Mouse (Mus musculus): ENCODE measurements at regions not wholly inside any gene's neighbourhood (a gene's known extent, or its start where the extent isn't known, plus 50 kb on each side); places are given as distances from the start of the nearest gene placed in this dataset.
A peak's percentile ranks its signal among the peaks of the same experiment; 100 is the strongest.

DNA sequence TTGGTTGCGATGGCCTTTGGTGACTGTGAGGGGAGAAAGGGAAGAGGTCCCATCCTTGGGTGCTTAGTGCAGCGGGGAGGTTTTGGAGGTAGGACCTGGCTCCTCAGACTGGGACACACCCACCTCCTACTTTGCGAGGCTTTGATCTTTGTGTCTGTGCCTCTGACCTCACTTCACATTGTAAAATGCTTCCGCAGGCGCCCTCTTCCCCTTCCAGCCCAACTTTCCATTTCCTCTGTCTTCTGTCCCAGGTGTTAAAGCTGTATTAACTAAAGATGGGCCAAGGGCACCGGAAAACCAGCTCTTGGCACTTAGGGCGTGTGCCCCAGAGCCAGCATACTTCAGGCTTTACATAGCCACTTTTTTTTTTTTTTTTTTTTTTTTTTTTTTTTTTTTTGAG is 70.3 kb downstream of the Zfp281 start:
- H3K27me3 ChIP-seq (ENCODE audit: control insufficient read depth, insufficient read depth, low read length) = no peaks in the 10 kb centered on the region

DNA sequence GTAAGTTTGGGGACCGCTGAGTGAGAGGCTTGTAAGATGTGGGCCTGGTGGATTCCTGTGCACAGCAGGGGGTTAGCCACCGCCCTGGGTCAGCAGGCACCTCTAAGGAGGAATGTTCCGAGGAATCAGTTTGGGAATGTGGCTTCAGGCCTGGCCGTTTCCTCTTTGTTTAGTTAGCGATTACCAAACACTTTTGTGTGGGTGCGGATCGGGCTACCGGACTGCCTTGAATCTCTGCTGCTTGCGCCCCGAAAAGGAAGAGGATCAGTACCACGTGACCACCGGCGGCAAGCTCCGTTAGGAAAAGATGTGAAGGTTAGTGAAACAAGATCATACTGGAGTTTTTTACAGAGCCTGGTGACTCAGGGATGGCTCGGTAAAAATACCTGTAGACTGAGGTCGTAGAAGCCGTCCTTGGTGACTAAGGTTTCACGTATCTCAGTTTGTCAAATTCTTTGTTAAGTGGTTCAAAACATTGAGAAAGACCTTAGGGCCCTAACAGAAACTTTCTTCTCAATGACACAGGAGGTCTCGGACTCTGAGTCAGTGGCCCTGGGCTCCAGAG is 71.5 kb downstream of the Zfp281 start:
- Histone ChIP-seq H3K9me3 (replicated peaks; ENCODE audit: control insufficient read depth, low read length) (no peaks in the 10 kb centered on the region), H3K9ac (ENCODE audit: low read length) (peak overlapping the region; percentile 36), H3K4me1 (ENCODE audit: control insufficient read depth, insufficient read depth, low read length) (peaks cover 12% of the 10 kb centered on the region), H3K4me2 (ENCODE audit: low read depth, low read length) (peak overlapping the region; percentile 60), H3K27ac (ENCODE audit: low read length) (no peak overlapping the region), H3K36me3 (ENCODE audit: control insufficient read depth, insufficient read depth) (no peaks in the 10 kb centered on the region), H3K4me3 (ENCODE audit: low read length) (peak overlapping the region; percentile 25), H3K27me3 (ENCODE audit: control insufficient read depth, insufficient read depth, low read length) (no peaks in the 10 kb centered on the region)
- 16% methylated on average over 19 of the region's 19 CpGs for WGBS
- no peak for ATAC-seq (replicated peaks; ENCODE audit: extremely low read depth, insufficient read depth, low FRiP score)

More for the DNA sequence above, 70.3 kb downstream of the Zfp281 start:
- no peaks in the 10 kb centered on the region for H3K36me3 ChIP-seq (ENCODE audit: control insufficient read depth, insufficient read depth)
- WGBS = 67% methylated on average over 7 of the region's 7 CpGs
- no peak overlapping the region for H3K9ac ChIP-seq (ENCODE audit: low read length)
- no peaks in the 10 kb centered on the region for H3K9me3 ChIP-seq (replicated peaks; ENCODE audit: control insufficient read depth, low read length)
- H3K4me3 ChIP-seq (ENCODE audit: low read length) = no peak overlapping the region
- peaks cover 12% of the 10 kb centered on the region for H3K4me1 ChIP-seq (ENCODE audit: control insufficient read depth, insufficient read depth, low read length)
- ATAC-seq (replicated peaks; ENCODE audit: extremely low read depth, insufficient read depth, low FRiP score) = no peak
- no peak overlapping the region for H3K27ac ChIP-seq (ENCODE audit: low read length)
- no peak overlapping the region for H3K4me2 ChIP-seq (ENCODE audit: low read depth, low read length)

DNA sequence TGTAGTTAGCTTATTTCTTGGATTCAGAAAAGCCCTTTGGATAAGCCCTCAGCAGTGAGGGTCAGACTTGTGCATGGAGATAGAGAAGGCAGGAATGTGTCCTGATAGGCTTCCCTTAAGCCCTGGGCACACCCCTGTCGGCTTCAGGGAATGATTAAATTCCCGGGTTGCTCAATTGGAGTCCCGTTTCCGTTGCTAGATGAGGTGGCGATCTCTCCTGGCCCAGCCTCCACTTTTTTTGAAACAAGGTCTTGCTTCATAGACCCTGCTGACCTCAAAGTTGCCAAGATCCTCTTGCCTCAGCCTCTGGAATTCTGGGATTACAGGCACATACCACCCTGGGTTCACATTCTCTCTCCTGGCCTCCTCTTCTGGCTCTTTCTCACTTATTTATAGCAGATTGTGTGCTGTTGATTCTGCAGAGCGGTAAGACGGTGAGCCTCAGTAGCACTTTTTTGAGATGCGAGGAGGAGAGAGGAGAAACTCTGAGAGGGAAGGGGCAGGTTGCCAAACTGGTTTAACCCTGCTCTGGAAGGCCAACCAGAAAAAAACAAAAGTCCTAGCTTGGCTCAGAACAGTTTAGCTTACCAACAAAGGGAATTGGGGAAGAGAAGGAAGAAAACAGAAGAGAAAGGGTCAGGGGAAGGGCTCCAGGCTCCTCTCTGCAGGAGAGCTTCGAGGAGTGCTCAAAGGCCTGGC is 73.9 kb downstream of the Zfp281 start:
- Histone ChIP-seq H3K9ac (ENCODE audit: low read length) (no peak overlapping the region), H3K36me3 (ENCODE audit: control insufficient read depth, insufficient read depth) (no peaks in the 10 kb centered on the region), H3K27ac (ENCODE audit: low read length) (no peak overlapping the region; the same call in 1 of the 2 replicates), H3K9me3 (replicated peaks; ENCODE audit: control insufficient read depth, low read length) (no peaks in the 10 kb centered on the region), H3K4me2 (ENCODE audit: low read depth, low read length) (peak overlapping the region; percentile 1; the same call in 1 of the 2 replicates), H3K27me3 (ENCODE audit: control insufficient read depth, insufficient read depth, low read length) (no peaks in the 10 kb centered on the region), H3K4me1 (ENCODE audit: control insufficient read depth, insufficient read depth, low read length) (peaks cover 12% of the 10 kb centered on the region), H3K4me3 (ENCODE audit: low read length) (no peak overlapping the region)
- 11% methylated on average over 9 of the region's 9 CpGs for WGBS
- ATAC-seq (replicated peaks; ENCODE audit: extremely low read depth, insufficient read depth, low FRiP score) = peak; percentile 60; the same call in 1 of the 2 replicates

GRCm38 (mm10) chr1:136699153-136699524 is 74.4 kb downstream of the Zfp281 start:
- H3K9ac ChIP-seq (ENCODE audit: low read length) = no peak overlapping the region
- peaks cover 12% of the 10 kb centered on the region for H3K4me1 ChIP-seq (ENCODE audit: control insufficient read depth, insufficient read depth, low read length)
- WGBS = 70% methylated on average over 7 of the region's 7 CpGs
- no peaks in the 10 kb centered on the region for H3K27me3 ChIP-seq (ENCODE audit: control insufficient read depth, insufficient read depth, low read length)
- H3K9me3 ChIP-seq (replicated peaks; ENCODE audit: control insufficient read depth, low read length) = no peaks in the 10 kb centered on the region
- H3K36me3 ChIP-seq (ENCODE audit: control insufficient read depth, insufficient read depth) = no peaks in the 10 kb centered on the region
- ATAC-seq (replicated peaks; ENCODE audit: extremely low read depth, insufficient read depth, low FRiP score) = no peak
- H3K27ac ChIP-seq (ENCODE audit: low read length) = no peak overlapping the region; the same call in 1 of the 2 replicates
- no peak overlapping the region for H3K4me3 ChIP-seq (ENCODE audit: low read length)
- no peak overlapping the region for H3K4me2 ChIP-seq (ENCODE audit: low read depth, low read length)

GRCm38 (mm10) chr1:136699571-136699970 is 74.9 kb downstream of the Zfp281 start:
- Histone ChIP-seq H3K36me3 (ENCODE audit: control insufficient read depth, insufficient read depth) (no peaks in the 10 kb centered on the region), H3K27me3 (ENCODE audit: control insufficient read depth, insufficient read depth, low read length) (no peaks in the 10 kb centered on the region), H3K4me3 (ENCODE audit: low read length) (no peak overlapping the region), H3K9ac (ENCODE audit: low read length) (no peak overlapping the region), H3K27ac (ENCODE audit: low read length) (no peak overlapping the region), H3K4me1 (ENCODE audit: control insufficient read depth, insufficient read depth, low read length) (peaks cover 12% of the 10 kb centered on the region), H3K4me2 (ENCODE audit: low read depth, low read length) (no peak overlapping the region), H3K9me3 (replicated peaks; ENCODE audit: control insufficient read depth, low read length) (no peaks in the 10 kb centered on the region)
- 78% methylated on average over 8 of the region's 8 CpGs for WGBS
- ATAC-seq (replicated peaks; ENCODE audit: extremely low read depth, insufficient read depth, low FRiP score) = no peak

DNA sequence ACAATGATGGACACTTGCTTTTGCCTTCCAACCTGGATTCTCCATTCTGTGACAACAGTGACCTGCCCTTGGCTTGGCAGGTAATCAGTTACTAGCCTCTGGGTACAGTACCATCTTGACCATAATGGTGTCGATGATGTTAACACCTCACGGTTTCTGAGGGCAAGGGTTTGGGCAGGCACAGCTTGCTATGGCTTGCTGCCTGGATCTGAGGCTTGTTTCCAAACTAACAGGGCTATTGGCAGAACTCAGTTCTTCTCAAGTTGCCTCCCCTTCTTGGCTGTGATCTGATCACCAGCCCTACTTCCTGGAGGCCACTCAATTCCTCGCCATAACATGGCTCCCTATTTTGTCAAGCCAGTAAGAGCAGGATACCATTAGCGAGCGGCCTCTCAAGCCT is 79.4 kb downstream of the Zfp281 start:
- Histone ChIP-seq H3K27me3 (ENCODE audit: control insufficient read depth, insufficient read depth, low read length) (no peaks in the 10 kb centered on the region), H3K4me3 (ENCODE audit: low read length) (no peak overlapping the region), H3K4me2 (ENCODE audit: low read depth, low read length) (no peak overlapping the region), H3K9ac (ENCODE audit: low read length) (no peak overlapping the region), H3K36me3 (ENCODE audit: control insufficient read depth, insufficient read depth) (no peaks in the 10 kb centered on the region), H3K27ac (ENCODE audit: low read length) (no peak overlapping the region), H3K9me3 (replicated peaks; ENCODE audit: control insufficient read depth, low read length) (no peaks in the 10 kb centered on the region), H3K4me1 (ENCODE audit: control insufficient read depth, insufficient read depth, low read length) (no peaks in the 10 kb centered on the region)
- 83% methylated on average over 5 of the region's 5 CpGs for WGBS
- no peak for ATAC-seq (replicated peaks; ENCODE audit: extremely low read depth, insufficient read depth, low FRiP score)

- no peak overlapping the region for H3K4me3 ChIP-seq (ENCODE audit: low read length)
- no peaks in the 10 kb centered on the region for H3K9me3 ChIP-seq (replicated peaks; ENCODE audit: control insufficient read depth, low read length)
- H3K27me3 ChIP-seq (ENCODE audit: control insufficient read depth, insufficient read depth, low read length) = no peaks in the 10 kb centered on the region
- H3K27ac ChIP-seq (ENCODE audit: low read length) = no peak overlapping the region
- no peaks in the 10 kb centered on the region for H3K36me3 ChIP-seq (ENCODE audit: control insufficient read depth, insufficient read depth)
- no peaks in the 10 kb centered on the region for H3K4me1 ChIP-seq (ENCODE audit: control insufficient read depth, insufficient read depth, low read length)
- 64% methylated on average over 8 of the region's 8 CpGs for WGBS
- no peak for ATAC-seq (replicated peaks; ENCODE audit: extremely low read depth, insufficient read depth, low FRiP score)
- H3K9ac ChIP-seq (ENCODE audit: low read length) = no peak overlapping the region
- no peak overlapping the region for H3K4me2 ChIP-seq (ENCODE audit: low read depth, low read length)
Measured at GRCm38 (mm10) chr1:136706509-136706908, 81.8 kb downstream of the Zfp281 start.

- ATAC-seq (replicated peaks; ENCODE audit: extremely low read depth, insufficient read depth, low FRiP score) = no peak
Measured at GRCm38 (mm10) chr1:136707394-136707793, 82.7 kb downstream of the Zfp281 start.

DNA sequence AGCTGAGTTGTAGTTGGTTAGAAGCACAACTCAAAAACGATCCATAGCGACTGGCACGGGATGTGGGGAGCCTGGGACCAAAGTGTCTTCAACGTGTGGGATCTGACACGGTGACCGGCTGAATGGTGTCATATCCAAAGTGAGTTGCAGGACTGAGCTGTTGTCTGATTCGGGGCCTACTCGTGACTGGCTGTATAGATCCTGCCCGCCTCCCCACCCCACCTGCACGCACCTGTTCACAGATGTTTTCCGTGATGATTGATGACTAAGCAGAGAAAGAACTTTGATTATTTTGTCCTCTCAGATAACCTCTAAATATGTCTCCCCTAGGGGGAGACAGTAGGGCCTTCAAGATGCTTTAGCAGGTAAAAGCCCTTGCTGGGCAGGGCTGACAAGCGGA is 83.2 kb downstream of the Zfp281 start:
- H3K4me2 ChIP-seq (ENCODE audit: low read depth, low read length) = no peak overlapping the region
- no peaks in the 10 kb centered on the region for H3K4me1 ChIP-seq (ENCODE audit: control insufficient read depth, insufficient read depth, low read length)
- 89% methylated on average over 12 of the region's 12 CpGs for WGBS
- ATAC-seq (replicated peaks; ENCODE audit: extremely low read depth, insufficient read depth, low FRiP score) = no peak
- no peaks in the 10 kb centered on the region for H3K9me3 ChIP-seq (replicated peaks; ENCODE audit: control insufficient read depth, low read length)
- H3K27me3 ChIP-seq (ENCODE audit: control insufficient read depth, insufficient read depth, low read length) = no peaks in the 10 kb centered on the region
- H3K9ac ChIP-seq (ENCODE audit: low read length) = no peak overlapping the region
- H3K36me3 ChIP-seq (ENCODE audit: control insufficient read depth, insufficient read depth) = no peaks in the 10 kb centered on the region
- no peak overlapping the region for H3K27ac ChIP-seq (ENCODE audit: low read length)
- H3K4me3 ChIP-seq (ENCODE audit: low read length) = no peak overlapping the region

More at GRCm38 (mm10) chr1:136707394-136707793, 82.7 kb downstream of the Zfp281 start:
- Histone ChIP-seq H3K9ac (ENCODE audit: low read length) (no peak overlapping the region), H3K4me3 (ENCODE audit: low read length) (no peak overlapping the region), H3K4me1 (ENCODE audit: control insufficient read depth, insufficient read depth, low read length) (no peaks in the 10 kb centered on the region), H3K36me3 (ENCODE audit: control insufficient read depth, insufficient read depth) (no peaks in the 10 kb centered on the region), H3K27ac (ENCODE audit: low read length) (no peak overlapping the region), H3K4me2 (ENCODE audit: low read depth, low read length) (no peak overlapping the region), H3K27me3 (ENCODE audit: control insufficient read depth, insufficient read depth, low read length) (no peaks in the 10 kb centered on the region), H3K9me3 (replicated peaks; ENCODE audit: control insufficient read depth, low read length) (no peaks in the 10 kb centered on the region)
- 80% methylated on average over 8 of the region's 8 CpGs for WGBS
